Mouse (Mus musculus) liver, embryonic 12.5 days (tissue): ENCODE measurements at regions not wholly inside any gene's neighbourhood (a gene's known extent, or its start where the extent isn't known, plus 50 kb on each side); places are given as distances from the start of the nearest gene placed in this dataset.
"Not testable (repeated sequence)": the region's sequence is repeated elsewhere in the genome, so short reads cannot be mapped to it uniquely, and the experiment has no call there.

Experiments
- ATAC-seq: fragments of 200-750 bp; cut with Nextera tagmentation; 2 replicates; pipeline ENCODE4 v1.8.0; 2017; ENCODE audit warnings: moderate number of reproducible peaks, mild to moderate bottlenecking, moderate library complexity
- H3K27ac ChIP-seq: fragments of 300-500 bp; sonication (generic); 2 replicates; pipeline ENCODE4 v1.5.1; 2016; ENCODE audit warnings: mild to moderate bottlenecking
- H3K27me3 ChIP-seq: fragments of 300-500 bp; sonication (generic); replicated peaks from 2 replicates; pipeline ENCODE4 v1.6.1; 2016; ENCODE audit warnings: mild to moderate bottlenecking, moderate library complexity
- H3K36me3 ChIP-seq: fragments of 300-500 bp; sonication (generic); 2 replicates; pipeline ENCODE4 v1.6.1; 2016; ENCODE audit warnings: mild to moderate bottlenecking, moderate library complexity
- H3K4me1 ChIP-seq: fragments of 300-500 bp; sonication (generic); 2 replicates; pipeline ENCODE4 v1.6.1; 2016
- H3K4me2 ChIP-seq: fragments of 300-500 bp; sonication (generic); 2 replicates; pipeline ENCODE4 v1.6.1; 2016; ENCODE audit warnings: mild to moderate bottlenecking, moderate library complexity
- H3K4me3 ChIP-seq: fragments of 300-500 bp; sonication (generic); 2 replicates; pipeline ENCODE4 v1.5.1; 2016; ENCODE audit warnings: mild to moderate bottlenecking, moderate library complexity
- H3K9ac ChIP-seq: fragments of 300-500 bp; sonication (generic); 2 replicates; pipeline ENCODE4 v1.6.1; 2016; ENCODE audit warnings: mild to moderate bottlenecking, moderate library complexity
- H3K9me3 ChIP-seq: fragments of 300-500 bp; sonication (generic); replicated peaks from 2 replicates; pipeline ENCODE4 v1.6.1; 2016; ENCODE audit warnings: mild to moderate bottlenecking, moderate library complexity
- WGBS: fragments of 180-500 bp; shearing (Covaris S2); methylation state at CpG from one replicate; pipeline ENCODE4 v1.1.7; 2016; ENCODE audit not compliant: insufficient replicate concordance; 5-methylcytosine and 5-hydroxymethylcytosine counted together

- ATAC-seq: no peak
- Histone ChIP-seq H3K27ac (no peak overlapping the region), H3K4me3 (no peak overlapping the region), H3K36me3 (no peaks in the 10 kb centered on the region), H3K9me3 (no peaks in the 10 kb centered on the region), H3K4me2 (no peak overlapping the region), H3K4me1 (peaks cover 18% of the 10 kb centered on the region), H3K9ac (no peak overlapping the region), H3K27me3 (no peaks in the 10 kb centered on the region)
- 60% methylated on average over 7 of the region's 7 CpGs for WGBS
These were observed 262.7 kb downstream of the Prex1 start for GRCm38 (mm10) chr2:166450964-166451363.

GRCm38 (mm10) chr2:166450380-166450779 lies 263.3 kb downstream of the Prex1 start:
- Histone ChIP-seq H3K4me3 (no peak overlapping the region), H3K27me3 (no peaks in the 10 kb centered on the region), H3K4me2 (no peak overlapping the region), H3K4me1 (peaks cover 20% of the 10 kb centered on the region), H3K9me3 (no peaks in the 10 kb centered on the region), H3K27ac (no peak overlapping the region), H3K36me3 (no peaks in the 10 kb centered on the region), H3K9ac (no peak overlapping the region)
- ATAC-seq: no peak
- WGBS: 72% methylated on average over 10 of the region's 10 CpGs

- Histone ChIP-seq H3K27me3 (no peaks in the 10 kb centered on the region), H3K4me2 (no peak overlapping the region), H3K4me3 (no peak overlapping the region), H3K9me3 (no peaks in the 10 kb centered on the region), H3K4me1 (peaks cover 20% of the 10 kb centered on the region), H3K27ac (no peak overlapping the region), H3K9ac (no peak overlapping the region), H3K36me3 (no peaks in the 10 kb centered on the region)
- ATAC-seq: no peak
- 27% methylated on average over 13 of the region's 13 CpGs for WGBS
These were observed 264.9 kb downstream of the Prex1 start for GRCm38 (mm10) chr2:166448724-166449123.

GRCm38 (mm10) chr2:166448161-166448560 lies 265.5 kb downstream of the Prex1 start:
- WGBS: 47% methylated on average over 11 of the region's 11 CpGs
- no peak overlapping the region for H3K4me3 ChIP-seq

DNA sequence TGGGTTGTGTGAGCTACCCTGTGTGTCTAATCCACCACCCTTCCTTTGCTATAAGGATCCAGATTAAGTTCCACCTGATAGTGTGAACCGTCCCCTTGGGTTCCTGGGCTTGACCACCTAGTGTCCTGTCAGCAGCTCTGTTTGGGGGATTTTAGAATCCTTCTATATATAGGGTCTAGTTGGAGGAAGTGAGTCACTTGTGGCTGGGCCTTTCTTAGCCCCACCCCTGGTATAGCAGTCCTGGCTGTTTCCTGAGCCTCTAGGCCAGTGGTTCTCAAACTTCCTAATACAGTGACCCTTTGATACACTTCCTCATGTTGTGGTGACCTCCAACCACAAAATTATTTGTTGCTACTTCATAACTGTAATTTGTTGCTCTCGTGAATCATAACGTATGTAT lies 267.1 kb downstream of the Prex1 start:
- no peak overlapping the region for H3K4me3 ChIP-seq
- ATAC-seq: no peak
- H3K27ac ChIP-seq: no peak overlapping the region
- no peaks in the 10 kb centered on the region for H3K27me3 ChIP-seq
- no peak overlapping the region for H3K4me2 ChIP-seq
- WGBS: 24% methylated on average over 3 of the region's 3 CpGs
- H3K9ac ChIP-seq: no peak overlapping the region
- peaks cover 20% of the 10 kb centered on the region for H3K4me1 ChIP-seq
- no peaks in the 10 kb centered on the region for H3K9me3 ChIP-seq
- no peaks in the 10 kb centered on the region for H3K36me3 ChIP-seq

More at GRCm38 (mm10) chr2:166448161-166448560, 265.5 kb downstream of the Prex1 start:
- Histone ChIP-seq H3K4me1 (peaks cover 20% of the 10 kb centered on the region), H3K9ac (no peak overlapping the region), H3K27ac (no peak overlapping the region), H3K27me3 (no peaks in the 10 kb centered on the region), H3K36me3 (no peaks in the 10 kb centered on the region), H3K9me3 (no peaks in the 10 kb centered on the region), H3K4me2 (no peak overlapping the region)
- no peak for ATAC-seq

- not testable (repeated sequence) for H3K4me3 ChIP-seq, H3K27me3 ChIP-seq, ATAC-seq, H3K9ac ChIP-seq, H3K36me3 ChIP-seq, H3K4me2 ChIP-seq, H3K9me3 ChIP-seq
- peak overlapping the region; percentile 30; the same call in 1 of the 2 replicates for H3K27ac ChIP-seq
- peaks cover 20% of the 10 kb centered on the region for H3K4me1 ChIP-seq
- 37% methylated on average over 7 of the region's 7 CpGs for WGBS
These were observed 267.8 kb downstream of the Prex1 start for GRCm38 (mm10) chr2:166445824-166446223.

DNA sequence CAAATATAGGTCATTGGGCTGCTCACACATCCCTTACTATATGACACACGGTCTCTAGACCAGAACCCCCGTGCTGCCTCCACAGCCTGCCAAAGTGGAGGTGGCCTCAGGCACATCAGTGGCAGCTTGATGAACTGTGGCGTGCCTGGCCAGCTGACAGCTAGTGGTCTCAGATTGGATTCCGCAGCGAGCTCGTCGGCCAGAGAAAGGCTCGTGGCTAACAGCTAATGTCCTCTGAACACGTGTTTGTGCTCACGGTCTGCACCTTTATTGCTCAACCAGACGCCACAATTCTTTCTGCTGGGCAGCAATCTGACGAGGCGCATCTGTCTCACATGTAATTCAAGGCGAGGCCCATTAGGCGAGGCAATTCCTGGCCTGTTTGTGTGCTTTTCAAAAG lies 270.6 kb downstream of the Prex1 start:
- H3K9ac ChIP-seq: no peak overlapping the region
- no peak overlapping the region for H3K27ac ChIP-seq
- ATAC-seq: no peak
- WGBS: 59% methylated on average over 15 of the region's 15 CpGs
- H3K4me1 ChIP-seq: peaks cover 13% of the 10 kb centered on the region
- no peaks in the 10 kb centered on the region for H3K36me3 ChIP-seq
- no peaks in the 10 kb centered on the region for H3K9me3 ChIP-seq
- H3K4me2 ChIP-seq: no peak overlapping the region
- no peak overlapping the region for H3K4me3 ChIP-seq
- H3K27me3 ChIP-seq: no peaks in the 10 kb centered on the region

DNA sequence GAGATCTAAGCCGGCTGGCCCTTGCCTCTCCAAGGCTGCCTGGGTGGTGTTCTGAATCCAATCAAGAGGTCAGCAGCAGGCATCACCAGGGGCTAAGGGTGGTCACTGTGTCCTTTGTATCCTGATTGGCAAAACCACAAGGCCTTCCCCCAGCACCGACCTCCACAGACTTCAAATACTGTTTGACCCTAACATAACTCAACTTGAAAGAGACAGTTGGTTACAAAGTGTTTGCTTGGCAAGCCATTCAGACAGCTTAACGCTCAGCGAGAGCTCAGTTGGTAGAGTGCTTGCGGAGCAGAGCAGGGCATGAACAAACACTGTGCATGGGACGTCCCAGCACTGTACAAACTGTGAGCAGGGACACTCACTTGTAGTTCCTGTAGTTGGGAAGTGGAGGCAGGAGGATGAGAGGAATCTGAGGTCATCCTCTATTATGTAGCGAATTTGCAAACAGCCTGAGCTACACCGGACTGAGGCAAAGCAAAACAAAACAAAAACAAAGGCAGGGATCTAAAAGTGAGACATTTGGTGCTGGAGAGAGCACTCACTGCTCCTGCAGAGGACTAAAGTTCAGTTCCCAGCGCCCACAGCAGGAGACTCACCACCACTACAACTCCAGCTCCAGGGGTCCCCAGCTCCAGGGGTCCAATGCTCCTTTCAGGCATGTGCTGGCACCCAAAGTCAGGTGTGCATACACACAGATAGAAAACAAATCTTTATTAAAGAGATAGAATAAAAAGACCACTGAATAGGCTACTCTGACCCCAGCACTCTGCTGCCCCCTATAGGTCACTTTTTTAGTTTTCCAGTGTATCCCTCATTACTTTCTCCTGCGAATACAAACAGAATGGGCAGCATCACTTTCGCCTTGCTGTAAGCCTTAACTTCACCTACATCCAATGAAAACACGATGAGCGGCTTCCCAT lies 273.5 kb downstream of the Prex1 start:
- Histone ChIP-seq H3K27ac (no peak overlapping the region), H3K9me3 (no peaks in the 10 kb centered on the region), H3K9ac (no peak overlapping the region), H3K4me1 (no peaks in the 10 kb centered on the region; the same call in 1 of the 2 replicates), H3K36me3 (no peaks in the 10 kb centered on the region), H3K27me3 (no peaks in the 10 kb centered on the region), H3K4me3 (no peak overlapping the region), H3K4me2 (no peak overlapping the region)
- WGBS: 45% methylated on average over 13 of the region's 13 CpGs
- ATAC-seq: no peak

DNA sequence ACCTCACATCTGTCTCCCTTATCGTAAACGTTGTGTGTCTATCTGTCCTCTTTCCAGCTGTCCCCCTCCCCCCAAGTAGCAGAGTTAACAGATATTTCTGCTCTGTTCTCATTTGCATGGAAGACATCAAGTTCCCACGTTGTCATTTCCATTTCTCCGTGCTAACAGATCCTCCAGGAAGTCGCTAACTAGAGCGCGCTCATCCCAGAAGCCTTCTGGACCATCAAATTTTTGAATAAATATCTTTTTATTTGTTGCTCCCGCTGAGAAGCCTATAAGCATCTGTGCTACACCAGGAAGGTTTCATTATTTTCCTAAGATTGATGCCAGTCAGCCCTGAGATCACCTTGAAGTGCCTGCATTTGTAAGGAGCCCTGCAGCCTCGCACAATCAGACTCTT lies 275.4 kb downstream of the Prex1 start:
- Histone ChIP-seq H3K9ac (no peak overlapping the region), H3K4me1 (no peaks in the 10 kb centered on the region), H3K36me3 (no peaks in the 10 kb centered on the region), H3K27me3 (no peaks in the 10 kb centered on the region), H3K27ac (no peak overlapping the region), H3K9me3 (no peaks in the 10 kb centered on the region), H3K4me3 (no peak overlapping the region), H3K4me2 (no peak overlapping the region)
- WGBS: 68% methylated on average over 9 of the region's 9 CpGs
- ATAC-seq: no peak

GRCm38 (mm10) chr2:166434554-166434953 lies 279.1 kb downstream of the Prex1 start:
- Histone ChIP-seq H3K4me1 (no peaks in the 10 kb centered on the region), H3K9ac (no peak overlapping the region), H3K4me3 (no peak overlapping the region), H3K27me3 (no peaks in the 10 kb centered on the region), H3K9me3 (no peaks in the 10 kb centered on the region), H3K36me3 (no peaks in the 10 kb centered on the region), H3K4me2 (no peak overlapping the region), H3K27ac (no peak overlapping the region)
- 53% methylated on average over 8 of the region's 8 CpGs for WGBS
- no peak for ATAC-seq

GRCm38 (mm10) chr2:166433655-166434333 lies 278.3 kb upstream of the Sulf2 start:
- 70% methylated on average over 15 of the region's 15 CpGs for WGBS
- no peak for ATAC-seq
- no peaks in the 10 kb centered on the region for H3K27me3 ChIP-seq
- no peaks in the 10 kb centered on the region for H3K9me3 ChIP-seq
- H3K4me2 ChIP-seq: no peak overlapping the region
- H3K36me3 ChIP-seq: no peaks in the 10 kb centered on the region
- no peak overlapping the region for H3K27ac ChIP-seq
- no peak overlapping the region for H3K4me3 ChIP-seq
- no peak overlapping the region for H3K9ac ChIP-seq
- H3K4me1 ChIP-seq: no peaks in the 10 kb centered on the region

DNA sequence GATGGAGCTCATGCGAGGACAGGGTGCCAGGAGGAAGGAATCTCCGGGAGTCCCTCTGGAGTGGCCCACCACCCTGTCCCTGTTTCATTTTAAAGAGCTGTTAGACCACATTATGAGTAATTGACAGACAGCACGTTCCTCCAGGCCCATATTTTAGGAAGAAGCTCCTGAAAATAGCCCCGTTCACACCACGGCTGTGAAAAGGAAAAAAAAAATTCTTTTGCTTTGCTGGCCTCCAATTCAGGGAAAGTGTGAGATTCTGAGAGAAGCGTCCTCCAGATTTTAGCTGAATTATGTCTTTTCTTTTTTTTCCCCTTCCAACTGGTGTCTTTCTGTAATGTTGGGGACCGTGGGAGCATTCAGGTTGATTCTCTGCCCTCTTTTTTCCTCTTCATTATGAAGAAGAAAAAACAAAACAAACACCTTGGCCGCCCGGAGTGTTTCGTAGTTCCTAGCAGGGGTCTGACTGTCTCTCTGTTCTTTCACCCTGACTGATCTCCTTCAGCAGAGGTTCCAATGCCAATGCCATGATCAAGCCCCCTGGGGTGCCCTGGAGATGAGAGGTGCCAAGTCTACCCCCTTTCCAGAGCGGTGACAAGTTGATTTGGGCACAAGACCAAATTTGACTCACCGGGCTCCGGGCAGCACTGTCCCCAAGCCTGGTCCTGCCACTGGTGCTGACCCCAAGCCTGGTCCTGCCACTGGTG lies 277.6 kb upstream of the Sulf2 start:
- no peak overlapping the region for H3K9ac ChIP-seq
- H3K9me3 ChIP-seq: no peaks in the 10 kb centered on the region
- H3K27ac ChIP-seq: no peak overlapping the region
- H3K36me3 ChIP-seq: no peaks in the 10 kb centered on the region
- WGBS: 66% methylated on average over 13 of the region's 13 CpGs
- no peak overlapping the region for H3K4me2 ChIP-seq
- H3K4me3 ChIP-seq: no peak overlapping the region
- ATAC-seq: no peak
- H3K4me1 ChIP-seq: no peaks in the 10 kb centered on the region
- H3K27me3 ChIP-seq: no peaks in the 10 kb centered on the region
